Mouse (Mus musculus) heart, postnatal 10 days (tissue): ENCODE measurements around the gene Ccdc160. TPM values are rescaled to one million over a fixed set of nuclear protein-coding genes. Genes with fewer than 3 reads are reported as not detected.

Experiments
- DNase-seq, 2 experiments: peaks; one replicate each; pipeline ENCODE4 v3.0.0; 2021
- intact Hi-C: fragments of 180-260 bp; cut with DNase I; formaldehyde crosslinking; loops from one replicate; pipeline ENCODE4 v1.15.1; 2025
- total RNA-seq, 2 experiments: library from RNA; stranded (reverse); gene quantifications; 2 replicates each; pipeline ENCODE4 v1.2.3; 2021

Ccdc160 gene
- under 1 TPM; 0.45 to 0.72 TPM for total RNA-seq

DNA sequence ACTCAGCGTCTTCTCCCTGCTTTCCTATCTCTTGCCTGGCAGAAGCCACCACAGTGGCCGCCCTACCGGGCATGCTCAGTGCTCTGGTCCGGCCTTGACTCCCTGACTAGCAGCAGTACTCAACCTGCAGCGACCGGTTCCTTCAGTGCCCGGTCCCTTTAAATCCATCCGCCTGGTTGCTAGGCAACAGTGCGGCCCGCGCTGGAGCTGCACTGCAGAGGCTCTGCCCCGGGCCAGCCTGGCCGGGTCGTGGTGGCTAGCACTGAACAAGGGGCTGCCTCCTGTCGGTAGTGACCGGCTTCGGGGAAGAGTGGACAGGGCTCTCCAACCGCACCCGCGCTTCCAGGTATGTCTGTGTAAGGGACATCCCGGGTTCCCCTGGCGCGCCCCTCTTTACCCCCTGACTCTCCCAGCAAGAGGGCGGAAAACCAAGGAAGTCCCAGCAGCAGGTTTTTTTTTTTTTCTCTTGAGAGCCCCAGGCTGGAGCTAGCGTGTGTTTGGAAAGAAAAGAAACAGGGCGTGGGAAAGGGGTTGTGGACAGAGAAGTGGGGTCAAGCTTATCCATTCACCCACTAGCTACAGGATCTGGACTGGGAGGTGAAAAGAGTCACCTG, at the start of gene Ccdc160:
Gene Ccdc160, plus strand, starts transcription at position 221 of the 614 bp plus-strand sequence.
- peak; percentile 56 to 71 for DNase-seq
- intact Hi-C loops = no loop called here

DNA sequence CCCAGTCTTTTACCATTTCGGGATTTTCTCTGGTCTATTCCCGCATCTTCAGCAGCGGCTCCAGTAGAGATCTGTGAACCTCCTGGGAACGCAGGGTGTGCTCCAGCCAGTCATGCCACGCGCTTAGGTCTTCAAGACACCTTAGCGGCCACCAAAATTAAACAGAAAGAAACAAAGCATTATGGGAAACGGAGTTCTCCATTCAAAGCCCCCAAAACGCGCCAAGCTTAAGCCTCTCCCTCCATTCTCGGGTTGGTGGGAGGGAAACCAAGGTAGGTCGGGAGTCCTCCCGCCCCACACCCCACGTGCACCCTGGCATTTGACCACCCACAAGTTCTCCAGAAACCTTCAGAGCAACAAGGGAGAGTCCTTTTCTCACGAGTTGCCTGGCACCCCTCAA, 47.2 kb upstream of the Ccdc160 start:
- intact Hi-C loops = no loop called here
- no peak for DNase-seq

DNA sequence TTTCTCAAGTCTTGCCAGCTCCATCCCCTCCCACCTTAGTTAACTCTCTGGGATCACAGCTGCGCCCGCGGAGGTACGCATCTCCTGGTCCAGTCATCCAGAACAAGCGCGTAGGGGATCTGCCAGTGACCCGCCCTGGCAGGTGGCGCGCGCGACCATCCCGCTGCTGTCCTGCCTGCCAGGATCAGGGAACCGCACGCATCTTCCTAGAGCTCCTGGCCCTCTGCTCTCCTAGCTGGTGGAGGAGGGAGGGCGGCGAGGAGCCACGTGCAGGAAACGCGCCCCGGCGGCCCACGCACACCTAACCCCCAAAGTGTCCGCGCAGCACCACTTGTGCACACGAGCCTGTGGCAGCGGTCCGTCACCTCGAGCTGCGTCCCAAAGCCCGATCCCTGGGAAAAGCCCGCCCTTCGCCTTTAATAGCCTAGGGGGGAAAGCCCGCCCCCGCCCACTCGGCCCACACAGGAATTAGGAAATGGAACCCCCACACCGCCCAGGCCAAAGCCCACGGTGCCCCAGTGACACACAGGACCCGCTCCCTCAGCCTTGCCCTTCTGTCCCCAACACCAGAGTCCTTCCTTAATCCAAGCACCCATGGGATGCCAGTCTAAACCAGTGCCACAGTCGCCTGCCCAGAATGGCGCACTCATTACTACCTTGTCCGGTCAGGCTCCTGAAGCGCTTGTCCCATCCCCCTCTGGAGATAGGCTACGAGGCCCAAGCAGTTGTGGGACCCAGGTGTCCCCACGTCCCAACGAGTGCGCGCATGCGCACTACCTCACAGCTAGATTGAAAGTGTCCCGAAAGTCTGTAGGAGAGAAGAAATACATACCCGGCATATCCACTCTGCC, 46.6 kb upstream of the Ccdc160 start:
- intact Hi-C loops = no loop called here

DNA sequence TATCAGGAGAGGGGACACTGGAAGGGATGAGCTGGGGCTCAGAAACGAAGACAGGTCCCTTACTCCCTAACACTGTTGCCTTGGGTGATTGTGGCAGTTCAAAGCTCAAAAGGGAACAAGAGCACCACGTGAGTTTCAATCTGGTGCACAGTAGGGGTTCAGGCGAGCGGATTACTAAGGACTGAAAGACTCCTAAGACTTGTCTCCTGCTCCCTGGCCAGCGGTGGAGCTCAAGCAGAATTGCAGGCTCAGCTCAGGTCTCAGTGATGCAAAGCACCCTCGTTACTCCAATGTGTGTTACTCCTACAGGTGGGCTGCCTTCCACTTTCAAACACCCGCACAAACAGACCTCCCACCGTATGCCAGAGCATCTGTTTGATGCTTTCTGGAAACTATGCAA, 45.5 kb upstream of the Ccdc160 start:
- no peak for DNase-seq
- intact Hi-C loops = no loop called here

More for the DNA sequence above, 46.6 kb upstream of the Ccdc160 start:
- DNase-seq = peak; percentile 11 to 19

DNA sequence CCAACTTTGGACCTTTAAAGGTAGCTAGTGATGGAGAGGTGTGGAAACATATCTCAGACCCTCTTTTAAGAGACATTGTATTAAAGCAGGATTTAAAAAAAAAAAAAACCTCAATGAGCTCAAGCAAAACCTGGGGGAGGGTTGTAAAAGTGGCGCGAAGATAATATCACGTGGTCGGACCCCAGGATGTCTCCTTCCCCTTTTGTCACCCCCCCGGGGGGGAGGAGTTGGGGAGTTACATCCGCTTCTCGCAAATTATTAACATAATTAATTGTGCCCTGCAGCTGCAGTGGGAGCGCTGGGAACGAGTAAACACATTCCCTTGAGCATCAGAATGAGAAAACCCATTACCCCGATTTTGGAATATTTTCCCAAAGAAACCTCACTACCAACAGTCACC, 45.1 kb upstream of the Ccdc160 start:
- intact Hi-C loops = no loop called here
- DNase-seq = no peak

DNA sequence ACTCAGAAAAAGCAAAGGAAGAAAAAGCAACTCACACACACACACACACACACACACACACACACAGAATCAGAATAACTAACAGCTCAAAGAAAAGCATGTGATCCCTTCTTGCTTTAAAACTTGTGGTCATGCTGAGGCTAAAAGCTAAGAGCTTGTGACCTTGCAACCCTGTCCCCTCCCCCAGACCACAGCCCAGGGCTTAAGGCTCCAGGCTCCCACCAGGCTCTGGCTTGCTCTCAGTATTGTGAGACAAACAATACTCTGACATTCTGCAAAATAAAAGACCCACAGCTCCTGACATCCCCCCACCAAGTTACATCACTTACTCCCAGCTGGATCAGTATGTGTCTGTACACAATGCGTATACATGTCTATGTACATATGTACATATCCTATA, 44.2 kb upstream of the Ccdc160 start:
- no peak for DNase-seq
- intact Hi-C loops = no loop called here

DNA sequence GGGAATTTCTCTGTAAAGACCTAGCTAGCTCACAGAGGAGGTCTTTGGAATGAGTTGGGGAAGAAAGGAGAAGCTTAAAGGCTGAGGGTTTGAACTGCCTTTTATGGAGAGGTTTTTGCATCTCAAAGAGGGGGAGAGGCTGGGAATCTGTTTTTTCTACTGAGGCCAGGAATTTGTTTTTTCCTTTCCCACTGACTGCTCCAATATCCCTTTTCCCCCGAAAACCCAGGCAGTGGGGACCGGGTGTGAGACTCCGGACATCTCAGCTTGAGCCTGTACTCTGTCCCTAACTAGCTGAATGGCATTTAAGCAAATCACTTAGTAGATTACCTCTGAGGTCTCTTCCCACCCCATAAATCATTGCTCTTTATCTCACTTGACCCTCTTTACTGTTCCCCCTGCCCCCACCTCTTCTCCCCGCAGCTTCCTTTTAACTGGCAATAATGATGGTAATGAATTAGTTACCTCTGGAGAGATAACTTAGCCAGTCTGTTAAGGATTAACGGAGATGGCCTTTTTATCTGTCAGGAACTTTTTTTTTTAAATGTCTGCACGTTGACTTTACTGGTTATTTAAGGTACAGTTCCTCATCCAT, 37.4 kb upstream of the Ccdc160 start:
- intact Hi-C loops = no loop called here
- DNase-seq = no peak

DNA sequence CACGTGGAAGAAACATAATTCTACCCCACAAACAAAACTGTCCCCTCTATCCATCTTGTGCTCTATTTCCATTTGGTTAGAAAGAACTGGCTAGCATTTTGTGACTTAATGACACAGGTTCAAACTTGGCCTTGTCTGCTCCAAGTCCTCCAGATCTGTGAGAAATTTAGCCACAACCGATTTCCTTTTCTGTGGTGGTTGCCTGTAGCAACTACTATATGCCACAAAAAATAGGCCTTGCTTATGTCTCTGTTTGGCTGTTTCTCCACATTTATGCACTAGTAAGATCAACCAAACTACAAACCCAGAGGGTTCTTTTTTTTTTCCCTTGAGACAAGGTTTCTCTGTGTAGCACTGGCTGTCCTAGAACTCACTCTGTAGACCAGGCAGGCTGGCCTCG, 33.8 kb upstream of the Ccdc160 start:
- no peak for DNase-seq
- intact Hi-C loops = no loop called here

DNA sequence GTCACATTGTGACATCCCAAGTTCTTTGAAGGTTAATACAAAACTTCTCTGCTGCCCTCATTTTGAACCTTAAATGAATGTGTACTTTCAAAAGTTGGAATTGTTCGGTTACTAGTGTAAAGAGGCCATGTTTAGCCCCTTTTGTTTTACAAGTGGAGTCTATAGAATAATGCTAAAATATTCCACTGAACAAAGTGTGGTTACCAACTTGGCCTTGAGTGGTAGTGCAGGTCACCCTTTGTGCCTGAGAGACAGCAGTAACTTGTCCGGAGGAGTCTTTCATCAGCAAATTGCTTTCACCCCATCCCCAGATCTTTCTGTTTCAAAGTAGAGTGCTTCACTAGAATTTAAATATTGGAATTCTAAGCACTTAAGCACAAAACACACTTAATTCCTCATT, 31.8 kb upstream of the Ccdc160 start:
- no peak for DNase-seq
- intact Hi-C loops = no loop called here

DNA sequence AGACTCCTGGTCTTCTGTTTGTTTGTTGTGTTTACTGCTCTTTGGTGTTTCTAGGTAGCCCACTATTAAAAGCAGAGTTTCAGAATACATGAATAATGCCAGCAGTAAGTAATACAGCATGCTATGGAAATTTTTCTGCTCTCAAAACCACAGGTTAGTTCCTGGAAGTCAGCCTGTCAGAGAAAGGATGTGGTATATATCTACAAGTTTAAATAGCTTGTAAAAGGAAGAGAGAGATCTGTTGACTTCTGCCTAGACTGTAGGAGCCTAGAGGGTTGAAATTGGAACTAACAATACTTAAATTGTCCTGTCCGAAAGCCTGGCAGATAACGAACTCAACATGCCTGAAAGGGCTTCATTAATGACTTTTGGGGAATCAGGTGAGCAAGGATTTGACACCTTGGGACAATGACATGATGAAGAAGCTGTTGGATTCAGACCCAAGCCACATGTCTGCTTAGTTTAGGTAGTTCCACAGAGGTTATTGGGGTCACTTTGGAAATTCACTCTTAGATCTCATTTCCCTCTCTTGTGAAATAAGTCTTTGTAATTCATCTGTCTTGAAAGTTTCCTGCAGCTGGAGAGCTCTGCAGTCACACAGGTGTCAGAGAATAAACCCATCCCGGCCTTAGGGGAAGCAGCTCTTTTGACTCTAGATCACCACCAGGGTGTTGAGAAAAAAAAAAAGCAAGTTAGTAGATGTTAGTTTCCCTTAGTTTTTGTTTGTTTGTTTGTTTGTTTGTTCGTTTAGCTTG, 30.6 kb upstream of the Ccdc160 start:
- intact Hi-C loops = no loop called here
- no peak for DNase-seq

DNA sequence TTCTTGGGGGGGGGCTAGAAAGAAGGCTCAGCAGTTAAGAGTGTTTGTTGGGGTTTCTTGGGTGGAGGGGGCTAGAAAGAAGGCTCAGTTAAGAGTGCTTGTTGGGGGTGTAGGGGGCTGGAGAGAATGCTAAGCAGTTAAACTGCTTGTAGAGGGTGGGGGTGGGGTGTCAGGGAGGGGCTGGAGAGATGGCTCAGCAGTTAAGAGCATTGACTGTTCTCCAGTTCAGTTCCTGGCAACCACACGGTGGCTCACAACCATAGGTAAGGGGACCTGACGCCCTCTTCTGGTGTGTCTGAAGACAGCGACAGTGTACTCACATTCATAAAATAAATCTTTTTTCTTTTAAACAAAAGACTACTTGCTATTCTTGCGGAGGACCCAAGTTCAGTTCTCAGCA, 28.8 kb upstream of the Ccdc160 start:
- no peak for DNase-seq
- intact Hi-C loops = no loop called here

DNA sequence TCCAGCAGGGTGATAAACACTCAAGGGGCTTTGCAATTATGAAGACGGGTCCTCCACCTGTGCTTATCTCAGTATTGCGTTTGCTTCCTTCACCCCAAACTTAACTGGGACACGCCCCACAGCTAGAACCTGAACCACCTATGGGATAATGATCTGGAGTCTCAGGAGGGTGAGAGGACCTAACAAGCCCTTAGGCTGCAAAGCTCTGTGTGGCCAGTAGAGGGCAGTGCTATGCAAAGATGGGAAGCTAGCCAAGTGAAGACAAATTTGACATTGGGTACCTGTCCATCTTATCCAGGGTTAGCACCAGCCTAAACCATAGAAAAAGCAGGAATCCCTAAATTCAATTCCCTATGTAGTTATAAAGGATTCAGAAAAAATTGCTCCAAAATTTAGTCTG, 15.0 kb upstream of the Ccdc160 start:
- peak; percentile 11 to 12 for DNase-seq
- intact Hi-C loops = loop anchor here (5.0 kb wide), 1 partner anchor 156 kb away; no protein-coding TSS in a partner anchor

DNA sequence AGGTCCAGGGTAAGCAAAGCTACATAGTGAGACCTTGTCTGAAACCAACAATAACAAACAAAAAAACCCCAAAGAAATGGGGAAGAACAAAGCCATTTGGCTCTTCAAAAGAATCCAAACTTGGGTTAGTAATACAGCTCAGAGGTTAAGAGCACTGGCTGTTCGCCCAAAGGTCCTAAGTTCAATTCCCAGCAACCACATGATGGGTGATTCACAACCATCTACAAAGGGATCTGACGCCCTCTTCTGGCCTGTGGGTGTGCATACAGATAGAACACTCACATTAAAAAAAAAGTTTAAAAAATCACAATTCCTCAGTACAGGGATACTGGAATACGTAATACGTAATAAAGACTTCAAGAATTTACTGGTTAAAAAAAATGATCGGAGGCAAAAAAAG, 13.3 kb upstream of the Ccdc160 start:
- DNase-seq = no peak
- intact Hi-C loops = loop anchor here (5.0 kb wide), 1 partner anchor 155 kb away; no protein-coding TSS in a partner anchor

DNA sequence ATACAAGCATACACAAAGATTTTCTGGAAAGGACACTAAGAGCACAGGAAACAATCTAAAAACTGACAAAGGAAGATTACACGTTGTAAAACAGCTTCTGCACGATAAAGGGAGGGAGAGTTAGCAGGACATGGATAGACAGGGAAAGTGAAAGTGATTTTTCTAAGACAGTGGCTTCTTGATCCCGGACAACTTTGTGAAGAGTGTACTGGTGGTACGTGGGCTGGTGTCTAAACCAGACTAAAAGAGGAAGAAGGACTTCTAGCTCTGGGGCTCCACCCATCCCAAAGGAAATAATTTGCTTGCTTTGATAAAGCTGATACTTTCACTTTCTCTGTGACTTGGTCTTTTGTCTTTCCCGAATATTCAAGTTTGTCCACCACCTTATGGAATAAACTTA, 7.1 kb upstream of the Ccdc160 start:
- DNase-seq = peak in 1 of 2 experiments; percentile 1
- intact Hi-C loops = no loop called here

DNA sequence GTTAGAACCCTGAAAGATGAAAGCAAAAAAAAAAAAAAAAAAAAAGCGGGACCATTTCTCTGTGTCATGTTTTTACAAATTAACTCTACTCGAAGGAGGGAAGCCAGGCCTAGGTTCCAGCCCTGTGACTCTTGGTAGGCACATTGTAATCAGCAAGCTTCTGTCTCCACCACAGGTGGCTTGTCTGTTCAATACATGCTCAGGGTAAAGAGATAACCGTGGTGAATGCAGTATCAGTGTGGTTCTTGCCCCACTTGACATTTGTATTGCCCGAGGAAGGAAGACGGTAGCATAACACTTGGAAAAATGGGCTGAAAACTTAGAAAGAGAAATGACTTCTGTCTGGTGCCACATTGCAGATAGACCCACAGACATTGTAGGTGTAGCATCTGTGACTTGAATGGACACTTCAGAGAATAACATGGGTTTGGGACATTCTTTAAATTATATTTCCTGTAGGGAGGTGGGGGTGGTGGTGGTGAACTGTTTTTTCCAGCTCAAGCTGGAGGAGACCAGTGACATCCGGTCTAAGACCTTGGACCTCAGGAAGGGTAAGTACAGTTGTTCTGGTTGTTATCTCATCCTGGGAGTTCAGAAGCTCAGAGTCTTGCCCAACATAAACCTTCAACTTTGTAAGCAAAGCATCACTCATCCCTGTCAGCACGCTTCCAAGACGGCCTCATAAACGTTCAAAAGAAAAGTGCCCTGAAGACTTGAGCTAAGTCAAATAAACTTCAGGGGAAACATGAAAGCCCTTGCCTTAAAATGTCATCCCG, 1.1 kb downstream of the Ccdc160 start:
- no peak for DNase-seq
- intact Hi-C loops = no loop called here

DNA sequence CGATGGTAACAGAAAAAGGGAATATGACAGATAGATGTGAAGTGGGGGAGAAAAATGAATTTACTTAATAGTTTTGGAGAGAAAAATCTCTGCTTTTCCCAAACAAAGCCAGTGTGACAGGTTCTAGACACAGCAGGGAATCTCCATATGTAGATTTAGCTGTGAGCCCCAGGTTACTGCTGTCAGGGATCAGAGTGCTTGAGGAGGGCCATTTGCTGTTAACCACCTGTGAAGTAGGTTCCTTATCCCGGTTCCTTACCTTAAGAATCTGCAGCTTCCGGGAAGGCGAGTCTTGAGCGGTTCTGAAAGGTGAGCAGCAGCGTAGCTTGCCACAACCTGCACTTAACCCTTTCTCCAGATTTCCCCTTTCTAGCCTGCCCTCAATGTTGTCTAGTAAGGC, 1.9 kb downstream of the Ccdc160 start:
- no peak for DNase-seq
- intact Hi-C loops = no loop called here

DNA sequence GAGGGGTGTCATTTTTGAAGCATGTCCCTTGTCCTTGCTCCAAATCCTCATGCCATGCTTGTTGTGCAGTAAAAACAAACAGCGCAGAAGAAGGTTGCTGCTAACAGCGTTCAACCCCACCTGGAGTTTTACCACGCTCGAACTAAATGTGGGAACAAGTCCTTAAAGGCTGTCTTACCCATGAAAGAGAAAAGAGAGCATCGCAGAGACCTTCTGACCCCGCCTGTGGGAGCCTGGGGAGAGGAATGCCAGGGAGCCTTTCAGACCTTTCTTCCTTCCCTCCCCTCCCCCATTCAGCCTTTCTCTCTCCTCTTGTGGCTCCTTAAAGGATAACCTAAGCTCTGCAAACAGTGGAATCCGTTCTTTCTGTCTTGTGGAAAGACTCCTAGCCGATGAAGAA, 4.8 kb downstream of the Ccdc160 start:
- DNase-seq = no peak
- intact Hi-C loops = no loop called here

DNA sequence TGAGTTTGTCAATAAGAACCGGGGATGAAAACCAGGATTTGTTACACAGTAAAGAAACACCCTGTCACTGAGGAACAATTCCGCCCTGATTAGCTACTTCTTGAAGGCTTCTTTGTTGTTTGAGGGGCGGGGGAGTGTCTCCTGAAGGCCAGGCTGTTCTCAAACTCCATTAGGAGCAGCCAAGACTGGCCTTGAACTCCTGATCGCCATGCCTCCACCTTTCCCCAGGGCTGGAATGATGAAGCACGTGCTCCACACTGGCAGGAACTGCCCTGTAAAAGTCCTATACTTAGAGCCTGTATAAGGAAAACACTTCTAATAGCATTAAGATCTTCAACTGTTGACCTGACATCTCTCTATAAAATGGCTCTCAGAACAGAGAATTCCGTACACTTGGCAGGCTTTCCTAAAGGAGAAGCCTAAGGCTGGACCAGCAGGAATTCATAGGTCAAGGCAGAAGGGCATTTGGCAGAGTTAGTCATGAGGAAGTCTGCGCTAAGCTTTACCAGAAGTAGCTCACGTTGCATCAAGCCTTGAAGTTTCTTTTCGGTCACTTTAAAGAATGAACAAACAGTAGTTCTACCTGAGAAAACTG, 6.1 kb downstream of the Ccdc160 start:
- intact Hi-C loops = no loop called here
- DNase-seq = no peak

DNA sequence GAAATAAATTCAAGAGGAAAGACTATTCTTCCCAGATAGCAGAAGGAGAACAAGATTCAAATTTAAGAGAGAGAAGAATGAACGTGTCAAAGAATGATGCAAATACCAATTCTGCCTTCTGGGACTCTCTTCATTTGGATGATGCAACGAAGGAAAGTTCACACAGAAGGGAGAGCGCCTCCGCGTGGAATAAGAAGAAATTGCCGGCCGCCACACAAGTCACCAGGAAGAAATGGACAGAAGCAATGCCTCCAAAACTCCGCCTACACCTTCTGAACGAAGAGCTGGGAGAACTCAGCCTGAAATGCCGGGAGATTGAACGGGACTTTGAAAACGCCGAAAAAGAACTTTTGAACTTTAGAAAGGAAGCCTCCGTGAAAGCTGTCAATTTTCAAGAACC, 7.3 kb downstream of the Ccdc160 start:
- DNase-seq = no peak
- intact Hi-C loops = no loop called here

DNA sequence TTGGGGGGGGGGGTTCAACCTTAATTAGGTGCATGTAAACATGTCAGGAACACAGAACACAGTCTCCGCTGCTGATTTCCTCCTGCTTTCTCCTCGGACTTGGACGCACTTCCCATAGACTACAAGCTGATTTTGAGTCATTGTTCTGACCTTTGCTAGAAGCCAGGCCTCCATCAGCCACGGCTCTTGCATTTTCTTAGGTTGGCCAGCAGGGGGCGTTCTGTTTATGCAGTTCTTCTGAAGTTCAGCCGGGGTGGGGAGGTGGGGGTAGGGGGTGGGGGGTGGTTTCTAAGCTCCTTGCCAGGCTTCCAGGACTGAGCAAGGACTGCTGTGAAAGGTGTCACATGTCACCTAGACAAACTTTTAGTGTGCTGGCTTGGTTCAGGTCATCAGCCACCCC, 8.6 kb downstream of the Ccdc160 start:
- DNase-seq = no peak
- intact Hi-C loops = no loop called here
